ENCODE assay signal across 30 mouse cellular contexts in genomic region chr11:121118106-121118505, GRCm38 (mm10). TPM values are rescaled to one million over a fixed set of nuclear protein-coding genes. Genes with fewer than 3 reads are reported as not detected.
DNase-seq lines count a peak whose midpoint lies in the region; ATAC-seq and TF ChIP-seq lines count a peak whose summit lies in the region.
"Had no signal": no experiment of that assay in that cellular context is flagged by ENCODE, and none has a peak within 500 bp of the region (broad histone marks: within the 10 kb centered on the region; RNA-seq: fewer than 3 reads in every experiment).

No protein-coding gene starts in this region.

- no peak for TF ChIP-seq EP300 in liver, postnatal 0 days (IDR thresholded peaks at IDR 0.05; ENCODE audit: low read depth)
- TF ChIP-seq EP300 in stomach, postnatal 0 days (optimal IDR thresholded peaks at IDR 0.05) = no peak

- no peaks in the 10 kb centered on the region for H3K4me1 ChIP-seq in liver, postnatal 0 days (ENCODE audit: insufficient read depth)
- H3K4me1 ChIP-seq in ES-E14 (ENCODE audit: control insufficient read depth in 2 of 2, insufficient read depth in 2 of 2, low read length in 2 of 2, poor library complexity in 1 of 2) = no peaks in the 10 kb centered on the region
- H3K4me1 ChIP-seq in stomach, postnatal 0 days (replicated peaks; ENCODE audit: control insufficient read depth, insufficient read depth) = no peaks in the 10 kb centered on the region
- H3K4me1 ChIP-seq: embryonic facial prominence, embryonic 13.5 days; hindbrain, embryonic 15.5 days; intestine, embryonic 15.5 days; neural tube, embryonic 15.5 days; stomach, embryonic 15.5 days had no signal

- no peak overlapping the region for H3K27ac ChIP-seq in liver, postnatal 0 days (ENCODE audit: low read depth)
- H3K27ac ChIP-seq in ES-E14 (ENCODE audit: insufficient read depth, low read depth, low read length, poor library complexity, severe bottlenecking) = no peak overlapping the region
- no peak overlapping the region for H3K27ac ChIP-seq in stomach, postnatal 0 days (replicated peaks)
- H3K27ac ChIP-seq: embryonic facial prominence, embryonic 13.5 days; gastrocnemius, adult 2 months; heart, embryonic 13.5 days; hindbrain, embryonic 15.5 days; intestine, embryonic 15.5 days; neural tube, embryonic 15.5 days; stomach, embryonic 15.5 days had no signal

- H3K36me3 ChIP-seq in liver, postnatal 0 days (replicated peaks; ENCODE audit: insufficient read depth, low read length) = no peaks in the 10 kb centered on the region
- no peaks in the 10 kb centered on the region for H3K36me3 ChIP-seq in ES-E14 (ENCODE audit: control insufficient read depth, insufficient read depth, low read length, poor library complexity, severe bottlenecking)
- no peaks in the 10 kb centered on the region for H3K36me3 ChIP-seq in stomach, postnatal 0 days (ENCODE audit: control insufficient read depth, insufficient read depth, low read length)
- H3K36me3 ChIP-seq: embryonic facial prominence, embryonic 13.5 days; heart, embryonic 13.5 days; hindbrain, embryonic 15.5 days; intestine, embryonic 15.5 days; neural tube, embryonic 15.5 days; stomach, embryonic 15.5 days had no signal

- in situ Hi-C loops in ES-E14 (cut with MboI; ENCODE audit: low sequenced_read_pairs in 2 of 2, unreplicated experiment in 2 of 2) = no loop called here

- no peak overlapping the region for H3K4me2 ChIP-seq in liver, postnatal 0 days (ENCODE audit: low read depth, low read length)
- no peak overlapping the region for H3K4me2 ChIP-seq in stomach, postnatal 0 days (replicated peaks; ENCODE audit: low read depth)
- H3K4me2 ChIP-seq: embryonic facial prominence, embryonic 13.5 days; heart, embryonic 13.5 days; hindbrain, embryonic 15.5 days; intestine, embryonic 15.5 days; neural tube, embryonic 15.5 days; stomach, embryonic 15.5 days had no signal

- peak; percentile 26 for DNase-seq in liver
- DNase-seq in liver, postnatal 0 days = no peak
- peak; percentile 14 for DNase-seq in A20 (ENCODE audit: low read depth, low spot score)
- DNase-seq in ES-E14 (ENCODE audit: low read depth, low spot score) = no peak
- DNase-seq in stomach, postnatal 0 days (ENCODE audit: low spot score) = no peak
- DNase-seq in adrenal gland, postnatal 14 days = no peak
- no peak for DNase-seq in frontal cortex, postnatal 25 days (ENCODE audit: low spot score in 2 of 2)
- DNase-seq: adrenal gland, adult 8-10 months; cerebellum, postnatal 10 days; forebrain, postnatal 0 days; gastrocnemius, adult 2 months; lung, adult 18-20 months; lung, postnatal 14 days; right cerebral cortex, postnatal 14 days had no signal

- no peaks in the 10 kb centered on the region for H3K27me3 ChIP-seq in liver, postnatal 0 days (ENCODE audit: insufficient read depth, low read length)
- H3K27me3 ChIP-seq in stomach, postnatal 0 days (ENCODE audit: control insufficient read depth, insufficient read depth, low read length) = no peaks in the 10 kb centered on the region
- H3K27me3 ChIP-seq: embryonic facial prominence, embryonic 13.5 days; hindbrain, embryonic 15.5 days; intestine, embryonic 15.5 days; neural tube, embryonic 15.5 days; stomach, embryonic 15.5 days had no signal

- no peak for ATAC-seq in liver, postnatal 0 days
- peak; percentile 26; the same call in 1 of the 2 replicates for ATAC-seq in stomach, postnatal 0 days (ENCODE audit: low FRiP score, low TSS enrichment)
- ATAC-seq: forebrain, postnatal 0 days; intestine, embryonic 15.5 days; midbrain, embryonic 16.5 days had no signal

- no peak overlapping the region for H3K9ac ChIP-seq in liver, postnatal 0 days (replicated peaks)
- no peak overlapping the region for H3K9ac ChIP-seq in ES-E14 (ENCODE audit: insufficient read depth, low read depth, low read length, poor library complexity, severe bottlenecking)
- no peak overlapping the region for H3K9ac ChIP-seq in stomach, postnatal 0 days (ENCODE audit: low read length)
- H3K9ac ChIP-seq: embryonic facial prominence, embryonic 13.5 days; forebrain, postnatal 0 days; heart, embryonic 13.5 days; hindbrain, embryonic 15.5 days; intestine, embryonic 15.5 days; neural tube, embryonic 15.5 days; stomach, embryonic 15.5 days had no signal

- no peak for TF ChIP-seq CTCF in liver, postnatal 0 days (IDR thresholded peaks at IDR 0.05; ENCODE audit: low read depth)
- peak; percentile 5; the same call in 1 of the 2 replicates for TF ChIP-seq CTCF in stomach, postnatal 0 days (IDR thresholded peaks at IDR 0.05; ENCODE audit: low read depth)

- H3K9me3 ChIP-seq in liver, postnatal 0 days (ENCODE audit: low read length) = no peaks in the 10 kb centered on the region
- H3K9me3 ChIP-seq in ES-E14 (ENCODE audit: control insufficient read depth, insufficient read depth, low read depth, low read length) = no peaks in the 10 kb centered on the region
- no peaks in the 10 kb centered on the region for H3K9me3 ChIP-seq in stomach, postnatal 0 days (ENCODE audit: control insufficient read depth, low read length)
- H3K9me3 ChIP-seq: embryonic facial prominence, embryonic 13.5 days; heart, embryonic 13.5 days; hindbrain, embryonic 15.5 days; intestine, embryonic 15.5 days; megakaryocyte, embryonic 14.5 days; neural tube, embryonic 15.5 days; stomach, embryonic 15.5 days had no signal

- no peak overlapping the region for H3K4me3 ChIP-seq in liver, postnatal 0 days (ENCODE audit: low read depth, low read length)
- H3K4me3 ChIP-seq in ES-E14 (ENCODE audit: insufficient read depth in 1 of 2, low read depth in 1 of 2, low read length in 2 of 2, poor library complexity in 1 of 2, severe bottlenecking in 1 of 2) = no peak overlapping the region
- H3K4me3 ChIP-seq in stomach, postnatal 0 days (ENCODE audit: low read depth, low read length) = no peak overlapping the region
- H3K4me3 ChIP-seq: embryonic facial prominence, embryonic 13.5 days; gastrocnemius, adult 2 months; heart, embryonic 13.5 days; hindbrain, embryonic 15.5 days; intestine, embryonic 15.5 days; megakaryocyte, embryonic 14.5 days; neural tube, embryonic 15.5 days; stomach, embryonic 15.5 days had no signal

- 87% methylated on average over 18 of the region's 18 CpGs for WGBS in liver, postnatal 0 days (ENCODE audit: insufficient replicate concordance)
- WGBS in stomach, postnatal 0 days = 90% methylated on average over 18 of the region's 18 CpGs

TF ChIP-seq in ES-E14, 5 proteins besides CTCF, POLR2A, EP300 and RAD21:
- peak; percentile 87 for TF ChIP-seq MAFK (IDR thresholded peaks at IDR 0.05; ENCODE audit: insufficient read depth, low read depth, low read length)
- no peak for TF ChIP-seq CHD2 (IDR thresholded peaks at IDR 0.05; ENCODE audit: low read depth, low read length)

RNA-seq across cellular contexts. Expression of gene Tex19.2, which starts 0.4 kb away (rescaled TPM):
- 0.05 TPM in 1 of 2 replicates, not detected in the other for polyA plus RNA-seq in liver, postnatal 0 days (2015; fragmentation: Nextera tagmentation; extraction: Ambion mirVana)
- total RNA-seq in ES-E14 (2012; rRNA removed) = 2.9 and 6.5 TPM in 2 replicates
- polyA plus RNA-seq in stomach, postnatal 0 days (2015; fragmentation: Nextera tagmentation; extraction: Ambion mirVana) = 0.25 and 0.29 TPM in 2 replicates
- total RNA-seq in adrenal gland, postnatal 14 days (2021) = not detected in 2 replicates
- total RNA-seq: adrenal gland, adult 8-10 months; forebrain, postnatal 0 days; gastrocnemius, adult 2 months; heart, postnatal 25 days; layer of hippocampus, postnatal 10 days; left cerebral cortex, postnatal 25 days had no signal
- polyA plus RNA-seq: brain, embryonic 14.5 days; embryonic facial prominence, embryonic 13.5 days; forebrain, postnatal 0 days; heart, embryonic 13.5 days; hindbrain, embryonic 15.5 days; intestine, embryonic 15.5 days; kidney, embryonic 16.5 days; large intestine, adult 2 months; midbrain, embryonic 16.5 days; neural tube, embryonic 15.5 days; spleen, adult 2 months; stomach, embryonic 15.5 days had no signal

RNA-seq across cellular contexts. Expression of gene Tex19.1, which starts 27.8 kb away (rescaled TPM):
- not detected in 2 replicates for polyA plus RNA-seq in liver, postnatal 0 days (2015; fragmentation: Nextera tagmentation; extraction: Ambion mirVana)
- total RNA-seq in ES-E14 (2012; rRNA removed) = 96.7 and 193 TPM in 2 replicates
- 0.34 and 0.48 TPM in 2 replicates for polyA plus RNA-seq in stomach, postnatal 0 days (2015; fragmentation: Nextera tagmentation; extraction: Ambion mirVana)
- total RNA-seq in adrenal gland, postnatal 14 days (2021) = not detected in 2 replicates
- total RNA-seq: adrenal gland, adult 8-10 months; forebrain, postnatal 0 days; gastrocnemius, adult 2 months; heart, postnatal 25 days; layer of hippocampus, postnatal 10 days; left cerebral cortex, postnatal 25 days had no signal
- polyA plus RNA-seq: brain, embryonic 14.5 days; forebrain, postnatal 0 days; heart, embryonic 13.5 days; hindbrain, embryonic 15.5 days; intestine, embryonic 15.5 days; large intestine, adult 2 months; midbrain, embryonic 16.5 days; neural tube, embryonic 15.5 days; spleen, adult 2 months had no signal

RNA-seq across cellular contexts. Expression of gene Sectm1a, which starts 37.1 kb away (rescaled TPM):
- 1.7 and 2.0 TPM in 2 replicates for polyA plus RNA-seq in liver, postnatal 0 days (2015; fragmentation: Nextera tagmentation; extraction: Ambion mirVana)
- not detected in 2 replicates for total RNA-seq in ES-E14 (2012; rRNA removed)
- 11.8 and 13.2 TPM in 2 replicates for polyA plus RNA-seq in stomach, postnatal 0 days (2015; fragmentation: Nextera tagmentation; extraction: Ambion mirVana)
- total RNA-seq in adrenal gland, postnatal 14 days (2021) = not detected in 2 replicates
- total RNA-seq: forebrain, postnatal 0 days; gastrocnemius, adult 2 months; heart, postnatal 25 days; layer of hippocampus, postnatal 10 days; left cerebral cortex, postnatal 25 days had no signal
- polyA plus RNA-seq: brain, embryonic 14.5 days; forebrain, postnatal 0 days; heart, embryonic 13.5 days; midbrain, embryonic 16.5 days; neural tube, embryonic 15.5 days had no signal

RNA-seq across cellular contexts. Expression of gene Uts2r, which starts 42.0 kb away (rescaled TPM):
- polyA plus RNA-seq in liver, postnatal 0 days (2015; fragmentation: Nextera tagmentation; extraction: Ambion mirVana) = not detected in 2 replicates
- 0.26 and 0.80 TPM in 2 replicates for total RNA-seq in ES-E14 (2012; rRNA removed)
- polyA plus RNA-seq in stomach, postnatal 0 days (2015; fragmentation: Nextera tagmentation; extraction: Ambion mirVana) = not detected in 2 replicates
- not detected in 2 replicates for total RNA-seq in adrenal gland, postnatal 14 days (2021)
- total RNA-seq: adrenal gland, adult 8-10 months; left cerebral cortex, postnatal 25 days had no signal
- polyA plus RNA-seq: embryonic facial prominence, embryonic 13.5 days; heart, embryonic 13.5 days; intestine, embryonic 15.5 days; large intestine, adult 2 months; spleen, adult 2 months; stomach, embryonic 15.5 days had no signal

RNA-seq across cellular contexts. Expression of gene Sectm1b, which starts 54.7 kb away (rescaled TPM):
- polyA plus RNA-seq in liver, postnatal 0 days (2015; fragmentation: Nextera tagmentation; extraction: Ambion mirVana) = 0.05 and 0.23 TPM in 2 replicates
- total RNA-seq in ES-E14 (2012; rRNA removed) = not detected in 2 replicates
- 113 and 133 TPM in 2 replicates for polyA plus RNA-seq in stomach, postnatal 0 days (2015; fragmentation: Nextera tagmentation; extraction: Ambion mirVana)
- total RNA-seq in adrenal gland, postnatal 14 days (2021) = not detected in 2 replicates
- total RNA-seq: adrenal gland, adult 8-10 months; forebrain, postnatal 0 days; gastrocnemius, adult 2 months; heart, postnatal 25 days; layer of hippocampus, postnatal 10 days; left cerebral cortex, postnatal 25 days had no signal
- polyA plus RNA-seq: brain, embryonic 14.5 days; forebrain, postnatal 0 days; heart, embryonic 13.5 days; hindbrain, embryonic 15.5 days; limb, embryonic 14.5 days; midbrain, embryonic 16.5 days; neural tube, embryonic 15.5 days; spleen, adult 2 months had no signal

Comparison
In these comparisons a context has a peak if more than half of its experiments do, and no peak if none do; other contexts are left out.
1. DNase-seq: peak in liver (single experiment) and A20 (single experiment); none in liver, postnatal 0 days (single experiment), ES-E14 (single experiment), stomach, postnatal 0 days (single experiment), adrenal gland, postnatal 14 days (single experiment) and frontal cortex, postnatal 25 days (0 of 2).
2. RNA of gene Tex19.1, which starts 27.8 kb away (total RNA-seq): 96.7 to 193 TPM in ES-E14; not detected in adrenal gland, postnatal 14 days; every median in the first group is over 10 times any median in the second.